Mouse (Mus musculus) intestine, embryonic 14.5 days (tissue): Measurements from ENCODE around the gene Arhgap29. TPM values are rescaled to one million over a fixed set of nuclear protein-coding genes. Genes with fewer than 3 reads are reported as not detected.

Source experiments
- ATAC-seq: fragments of 200-750 bp; cut with Nextera tagmentation; replicated peaks from 2 replicates; pipeline ENCODE4 v1.8.0; 2017; ENCODE audit warnings: low read depth, moderate number of reproducible peaks, moderate TSS enrichment, moderate library complexity; ENCODE audit not compliant: low FRiP score, low TSS enrichment
- DNase-seq: peaks from one replicate; pipeline ENCODE4 v3.0.0-alpha.2; 2018; ENCODE audit warnings: low spot score
- H3K27ac ChIP-seq: fragments of 300-500 bp; sonication (generic); 2 replicates; pipeline ENCODE4 v1.5.1; 2014; ENCODE audit warnings: low read depth, mild to moderate bottlenecking, control low read depth
- H3K27me3 ChIP-seq: fragments of 300-500 bp; sonication (generic); replicated peaks from 2 replicates; pipeline ENCODE4 v1.6.1; 2014; ENCODE audit warnings: low read length, control low read depth; ENCODE audit not compliant: control insufficient read depth, insufficient read depth
- H3K36me3 ChIP-seq: fragments of 300-500 bp; sonication (generic); 2 replicates; pipeline ENCODE4 v1.6.1; 2014; ENCODE audit warnings: low read length, control low read depth; ENCODE audit not compliant: control insufficient read depth, insufficient read depth
- H3K4me1 ChIP-seq: fragments of 300-500 bp; sonication (generic); replicated peaks from 2 replicates; pipeline ENCODE4 v1.6.1; 2014; ENCODE audit warnings: low read length, control low read depth, mixed read lengths; ENCODE audit not compliant: control insufficient read depth, insufficient read depth
- H3K4me2 ChIP-seq: fragments of 300-500 bp; sonication (generic); 2 replicates; pipeline ENCODE4 v1.6.1; 2014; ENCODE audit warnings: low read length
- H3K4me3 ChIP-seq: fragments of 300-500 bp; sonication (generic); 2 replicates; pipeline ENCODE4 v1.5.1; 2014; ENCODE audit warnings: low read depth, low read length, control low read depth, mixed read lengths
- H3K9ac ChIP-seq: fragments of 300-500 bp; sonication (generic); 2 replicates; pipeline ENCODE4 v1.6.1; 2014; ENCODE audit warnings: mild to moderate bottlenecking, low read length
- H3K9me3 ChIP-seq: fragments of 300-500 bp; sonication (generic); 2 replicates; pipeline ENCODE4 v1.6.1; 2016; ENCODE audit warnings: low read length, control low read depth; ENCODE audit not compliant: control insufficient read depth
- WGBS: fragments of 180-500 bp; shearing (Covaris S2); extraction: QIAGEN DNeasy Blood & Tissue Kit; methylation state at CpG from one replicate; pipeline ENCODE4 v1.1.7; 2014; 5-methylcytosine and 5-hydroxymethylcytosine counted together
- polyA plus RNA-seq: library from polyadenylated mRNA; unstranded; fragments of >200 nt; fragmentation: Nextera tagmentation; extraction: Ambion mirVana; gene quantifications from 2 replicates; pipeline ENCODE4 v1.2.1, GENCODE M21; 2014

The Arhgap29 gene
- polyA plus RNA-seq, 1 experiment from 2014 or later = 57.8 TPM

DNA sequence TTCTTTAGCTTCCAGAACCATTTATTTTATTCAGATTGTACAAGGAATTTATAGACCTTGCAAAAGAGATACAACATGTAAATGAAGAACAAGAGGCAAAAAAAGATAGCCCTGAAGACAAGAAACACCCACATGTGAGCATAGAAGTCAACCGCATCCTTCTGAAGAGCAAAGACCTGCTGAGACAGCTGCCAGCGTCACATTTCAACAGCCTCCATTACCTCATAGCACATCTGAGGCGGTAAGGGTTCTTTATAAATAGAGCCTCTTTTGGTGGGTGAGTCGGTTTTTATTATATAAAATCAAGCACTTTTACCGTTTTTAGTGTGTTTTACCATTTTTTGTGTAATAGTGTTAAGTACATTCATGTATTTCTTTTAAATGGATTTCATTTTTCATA is 57.5 kb downstream of the Arhgap29 start:
- WGBS = 91% methylated on average over 5 of the region's 5 CpGs
- H3K9ac ChIP-seq = no peak overlapping the region
- ATAC-seq (no peak), DNase-seq (no peak)
- no peaks in the 10 kb centered on the region for H3K4me1 ChIP-seq
- no peaks in the 10 kb centered on the region for H3K27me3 ChIP-seq
- H3K4me3 ChIP-seq = no peak overlapping the region
- peaks cover 66% of the 10 kb centered on the region for H3K36me3 ChIP-seq
- H3K4me2 ChIP-seq = no peak overlapping the region
- no peak overlapping the region for H3K27ac ChIP-seq
- no peaks in the 10 kb centered on the region for H3K9me3 ChIP-seq

GRCm38 (mm10) chr3:122010292-122010691 is 58.0 kb downstream of the Arhgap29 start:
- Histone ChIP-seq H3K4me2 (no peak overlapping the region), H3K27ac (no peak overlapping the region), H3K4me1 (no peaks in the 10 kb centered on the region), H3K36me3 (peaks cover 69% of the 10 kb centered on the region), H3K27me3 (no peaks in the 10 kb centered on the region), H3K9ac (no peak overlapping the region), H3K9me3 (no peaks in the 10 kb centered on the region), H3K4me3 (no peak overlapping the region)
- ATAC-seq (no peak), DNase-seq (no peak)
- WGBS = 83% methylated on average over 5 of the region's 5 CpGs

- no peak overlapping the region for H3K4me2 ChIP-seq
- H3K4me1 ChIP-seq = no peaks in the 10 kb centered on the region
- H3K9ac ChIP-seq = no peak overlapping the region
- 81% methylated on average over 1 of the region's 1 CpGs for WGBS
- H3K9me3 ChIP-seq = no peaks in the 10 kb centered on the region
- ATAC-seq (0 out of 2 replicates have a peak, but pooled peaks have one; percentile 8), DNase-seq (no peak)
- no peaks in the 10 kb centered on the region for H3K27me3 ChIP-seq
- peaks cover 59% of the 10 kb centered on the region for H3K36me3 ChIP-seq
- no peak overlapping the region for H3K4me3 ChIP-seq
- H3K27ac ChIP-seq = no peak overlapping the region
Measured at GRCm38 (mm10) chr3:122012464-122012863, 60.1 kb downstream of the Arhgap29 start.

- WGBS = 94% methylated on average over 7 of the region's 7 CpGs
- H3K9ac ChIP-seq = no peak overlapping the region
- peaks cover 19% of the 10 kb centered on the region for H3K36me3 ChIP-seq
- H3K9me3 ChIP-seq = no peaks in the 10 kb centered on the region
- H3K27me3 ChIP-seq = no peaks in the 10 kb centered on the region
- DNase-seq = no peak
- H3K4me2 ChIP-seq = no peak overlapping the region
- no peaks in the 10 kb centered on the region for H3K4me1 ChIP-seq
- no peak for ATAC-seq
- no peak overlapping the region for H3K27ac ChIP-seq
- no peak overlapping the region for H3K4me3 ChIP-seq
Measured at GRCm38 (mm10) chr3:122018421-122018820, 66.1 kb downstream of the Arhgap29 start.

GRCm38 (mm10) chr3:122019159-122019558 is 66.8 kb downstream of the Arhgap29 start:
- DNase-seq (no peak), ATAC-seq (no peak)
- Histone ChIP-seq H3K4me2 (no peak overlapping the region), H3K27me3 (no peaks in the 10 kb centered on the region), H3K4me1 (no peaks in the 10 kb centered on the region), H3K4me3 (no peak overlapping the region), H3K9ac (no peak overlapping the region), H3K9me3 (no peaks in the 10 kb centered on the region), H3K36me3 (peaks cover 16% of the 10 kb centered on the region), H3K27ac (no peak overlapping the region)
- WGBS = 87% methylated on average over 5 of the region's 5 CpGs

DNA sequence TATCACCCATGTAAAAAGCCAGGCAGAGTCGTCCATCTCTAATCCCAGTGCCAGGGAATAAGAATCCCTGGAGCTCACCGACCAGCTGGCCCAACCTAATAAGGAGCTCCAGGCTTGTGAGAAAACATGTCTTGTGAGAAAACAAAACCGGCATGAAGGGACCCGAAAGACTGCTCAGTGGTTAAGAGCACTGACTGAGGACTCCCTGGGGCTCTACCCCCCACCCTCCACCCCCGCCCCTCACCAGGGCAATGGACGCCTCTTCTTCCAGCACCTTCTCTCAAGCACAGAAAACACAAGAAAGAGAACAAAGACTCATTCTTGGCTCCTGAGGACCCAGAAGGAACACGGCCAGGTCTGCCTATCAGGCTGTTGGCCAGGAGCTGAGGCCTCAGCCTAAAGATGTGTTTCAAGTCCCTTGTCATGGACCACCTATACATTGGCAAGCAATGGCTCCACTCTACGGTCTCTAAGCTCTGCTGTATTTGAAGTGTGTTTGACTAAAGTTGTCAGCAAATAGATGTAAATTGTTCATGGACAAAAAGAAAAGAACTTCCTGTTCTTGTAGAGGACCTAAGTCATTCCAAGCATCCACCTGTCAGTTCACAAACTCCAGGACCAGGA is 68.8 kb downstream of the Arhgap29 start:
- no peaks in the 10 kb centered on the region for H3K27me3 ChIP-seq
- ATAC-seq = no peak
- no peaks in the 10 kb centered on the region for H3K4me1 ChIP-seq
- H3K9me3 ChIP-seq = no peaks in the 10 kb centered on the region
- peaks cover 6% of the 10 kb centered on the region; the same call in 1 of the 2 replicates for H3K36me3 ChIP-seq
- DNase-seq = no peak
- H3K4me3 ChIP-seq = no peak overlapping the region
- H3K9ac ChIP-seq = no peak overlapping the region
- WGBS = 87% methylated on average over 8 of the region's 8 CpGs
- H3K27ac ChIP-seq = no peak overlapping the region
- no peak overlapping the region for H3K4me2 ChIP-seq

GRCm38 (mm10) chr3:122022355-122022754 is 70.0 kb downstream of the Arhgap29 start:
- no peaks in the 10 kb centered on the region for H3K9me3 ChIP-seq
- ATAC-seq = no peak
- WGBS = 92% methylated on average over 3 of the region's 3 CpGs
- no peak overlapping the region for H3K9ac ChIP-seq
- no peak overlapping the region for H3K4me2 ChIP-seq
- H3K27ac ChIP-seq = no peak overlapping the region
- H3K4me1 ChIP-seq = no peaks in the 10 kb centered on the region
- peaks cover 2% of the 10 kb centered on the region; the same call in 1 of the 2 replicates for H3K36me3 ChIP-seq
- no peak for DNase-seq
- no peaks in the 10 kb centered on the region for H3K27me3 ChIP-seq
- H3K4me3 ChIP-seq = no peak overlapping the region

GRCm38 (mm10) chr3:122026676-122027075 is 74.3 kb downstream of the Arhgap29 start:
- DNase-seq (no peak), ATAC-seq (no peak)
- H3K27me3 ChIP-seq = no peaks in the 10 kb centered on the region
- WGBS = 59% methylated on average over 5 of the region's 5 CpGs
- H3K4me2 ChIP-seq = no peak overlapping the region
- H3K9ac ChIP-seq = no peak overlapping the region
- H3K4me1 ChIP-seq = no peaks in the 10 kb centered on the region
- H3K4me3 ChIP-seq = no peak overlapping the region
- H3K36me3 ChIP-seq = no peaks in the 10 kb centered on the region
- no peak overlapping the region for H3K27ac ChIP-seq
- no peaks in the 10 kb centered on the region for H3K9me3 ChIP-seq

GRCm38 (mm10) chr3:122027776-122028175 is 75.4 kb downstream of the Arhgap29 start:
- Histone ChIP-seq H3K9me3 (no peaks in the 10 kb centered on the region), H3K4me1 (no peaks in the 10 kb centered on the region), H3K4me2 (no peak overlapping the region), H3K27ac (no peak overlapping the region), H3K27me3 (no peaks in the 10 kb centered on the region), H3K4me3 (no peak overlapping the region), H3K9ac (no peak overlapping the region), H3K36me3 (no peaks in the 10 kb centered on the region)
- WGBS = 88% methylated on average over 8 of the region's 8 CpGs
- ATAC-seq = no peak
- DNase-seq = no peak
